Mouse (Mus musculus) MEL (cell line): ENCODE measurements at regions not wholly inside any gene's neighbourhood (a gene's known extent, or its start where the extent isn't known, plus 50 kb on each side); places are given as distances from the start of the nearest gene placed in this dataset.

Source experiments
- DNase-seq: peaks from one replicate; pipeline ENCODE4 v3.0.0; 2011; ENCODE audit warnings: low read depth, low spot score
- H3K27ac ChIP-seq: 2 replicates; pipeline ENCODE4 v1.5.1; 2012; ENCODE audit warnings: low read depth, mild to moderate bottlenecking, control low read depth, low read length, moderate library complexity; ENCODE audit not compliant: control insufficient read depth
- H3K27me3 ChIP-seq, 2 experiments: fragments of 150-350 bp in 1 of 2; sonication (generic) in 1 of 2; 2 replicates each; pipeline ENCODE4 v1.6.1; 2012; ENCODE audit warnings: low read length in 2 of 2, mild to moderate bottlenecking in 2 of 2, improper control_type of control experiment in 1 of 2, moderate library complexity in 1 of 2; ENCODE audit not compliant: insufficient read depth in 2 of 2, control insufficient read depth in 1 of 2
- H3K36me3 ChIP-seq, 2 experiments: 2 replicates each; pipeline ENCODE4 v1.6.1; 2012 to 2014; ENCODE audit warnings: low read length in 2 of 2, improper control_type of control experiment in 1 of 2, inconsistent platforms in 1 of 2, mild to moderate bottlenecking in 1 of 2; ENCODE audit not compliant: insufficient read depth in 2 of 2, control insufficient read depth in 1 of 2
- H3K4me1 ChIP-seq, 2 experiments: fragments of 150-350 bp in 1 of 2; sonication (generic) in 1 of 2; 2 replicates each; pipeline ENCODE4 v1.6.1; 2012; ENCODE audit warnings: low read length in 2 of 2, improper control_type of control experiment in 1 of 2, mild to moderate bottlenecking in 1 of 2; ENCODE audit not compliant: insufficient read depth in 2 of 2, control insufficient read depth in 1 of 2
- H3K4me3 ChIP-seq, 2 experiments: fragments of 150-350 bp in 1 of 2; sonication (generic) in 1 of 2; 2 replicates each; pipeline ENCODE4 v1.5.1; 2012; ENCODE audit warnings: low read depth in 2 of 2, low read length in 2 of 2, mild to moderate bottlenecking in 2 of 2, moderate library complexity in 2 of 2, control low read depth in 1 of 2, improper control_type of control experiment in 1 of 2; ENCODE audit not compliant: control insufficient read depth in 1 of 2, insufficient read depth in 1 of 2
- H3K79me2 ChIP-seq: 2 replicates; pipeline ENCODE4 v1.6.1; 2012; ENCODE audit warnings: mild to moderate bottlenecking, low read length, moderate library complexity; ENCODE audit not compliant: control insufficient read depth, poor library complexity, insufficient read depth
- H3K9ac ChIP-seq: 2 replicates; pipeline ENCODE4 v1.6.1; 2012; ENCODE audit warnings: low read depth, mild to moderate bottlenecking, control low read depth, low read length, moderate library complexity; ENCODE audit not compliant: control insufficient read depth, poor library complexity, severe bottlenecking
- H3K9me3 ChIP-seq: fragments of 150-350 bp; sonication (generic); replicated peaks from 2 replicates; pipeline ENCODE4 v1.6.1; 2012; ENCODE audit warnings: mild to moderate bottlenecking, low read length, improper control_type of control experiment, moderate library complexity; ENCODE audit not compliant: insufficient read depth
- BHLHE40 ChIP-seq: IDR thresholded peaks from 2 replicates; pipeline ENCODE4 v1.6.1; 2012; ENCODE audit warnings: low read depth, mild to moderate bottlenecking, inconsistent platforms, low read length, improper control_type of control experiment, borderline replicate concordance
- CHD2 ChIP-seq: IDR thresholded peaks from 2 replicates; pipeline ENCODE4 v1.6.1; 2011; ENCODE audit warnings: low read length, improper control_type of control experiment
- CTCF ChIP-seq, 3 experiments: IDR thresholded peaks in 2 of 3; conservative IDR thresholded peaks in 1 of 3; 2 replicates each; pipeline ENCODE4 v1.5.1; 2011 to 2012; ENCODE audit warnings: low read length in 3 of 3, low read depth in 2 of 3, mild to moderate bottlenecking in 2 of 3, improper control_type of control experiment in 1 of 3, inconsistent platforms in 1 of 3, mixed read lengths in 1 of 3, moderate library complexity in 1 of 3; ENCODE audit not compliant: control insufficient read depth in 1 of 3, insufficient read depth in 1 of 3, poor library complexity in 1 of 3, severe bottlenecking in 1 of 3
- E2F4 ChIP-seq: IDR thresholded peaks from 2 replicates; pipeline ENCODE4 v1.6.1; 2011; ENCODE audit warnings: low read depth, low read length, improper control_type of control experiment, borderline replicate concordance
- ELF1 ChIP-seq: IDR thresholded peaks from 2 replicates; pipeline ENCODE4 v1.6.1; 2014; ENCODE audit warnings: low read depth, mild to moderate bottlenecking, inconsistent platforms, low read length, improper control_type of control experiment, moderate library complexity
- EP300 ChIP-seq, 2 experiments: IDR thresholded peaks; 2 replicates each; pipeline ENCODE4 v1.6.1; 2011; ENCODE audit warnings: improper control_type of control experiment in 2 of 2, low read length in 2 of 2, low read depth in 1 of 2, mild to moderate bottlenecking in 1 of 2
- GABPA ChIP-seq: IDR thresholded peaks from 2 replicates; pipeline ENCODE4 v1.6.1; 2012; ENCODE audit warnings: low read depth, mild to moderate bottlenecking, inconsistent platforms, low read length, improper control_type of control experiment, moderate library complexity
- GATA1 ChIP-seq: IDR thresholded peaks from 2 replicates; pipeline ENCODE4 v1.6.1; 2011; ENCODE audit warnings: low read depth, low read length, improper control_type of control experiment
- HCFC1 ChIP-seq: IDR thresholded peaks from 2 replicates; pipeline ENCODE4 v1.6.1; 2012; ENCODE audit warnings: low read depth, mild to moderate bottlenecking, inconsistent platforms, low read length, improper control_type of control experiment, moderate library complexity
- JUND ChIP-seq: IDR thresholded peaks from 2 replicates; pipeline ENCODE4 v1.6.1; 2011; ENCODE audit warnings: low read depth, mild to moderate bottlenecking, improper control_type of control experiment, low read length
- KAT2A ChIP-seq: conservative IDR thresholded peaks from 2 replicates; pipeline ENCODE4 v1.6.1; 2012; ENCODE audit warnings: low read depth, low read length, improper control_type of control experiment, inconsistent platforms
- MAFK ChIP-seq: IDR thresholded peaks from 2 replicates; pipeline ENCODE4 v1.6.1; 2011; ENCODE audit warnings: low read depth, mild to moderate bottlenecking, low read length, improper control_type of control experiment, borderline replicate concordance
- MAX ChIP-seq: IDR thresholded peaks from 2 replicates; pipeline ENCODE4 v1.6.1; 2011; ENCODE audit warnings: low read length, improper control_type of control experiment
- MEF2A ChIP-seq: IDR thresholded peaks from 2 replicates; pipeline ENCODE4 v1.6.1; 2014; ENCODE audit warnings: low read depth, mild to moderate bottlenecking, inconsistent platforms, low read length, improper control_type of control experiment; ENCODE audit not compliant: poor library complexity, insufficient replicate concordance, severe bottlenecking; ENCODE audit errors: extremely low read depth
- MXI1 ChIP-seq: IDR thresholded peaks from 2 replicates; pipeline ENCODE4 v1.6.1; 2011; ENCODE audit warnings: mild to moderate bottlenecking, low read depth, low read length, improper control_type of control experiment
- MYB ChIP-seq: IDR thresholded peaks from 2 replicates; pipeline ENCODE4 v1.6.1; 2011; ENCODE audit warnings: mild to moderate bottlenecking, low read depth, low read length, improper control_type of control experiment
- MYC ChIP-seq: IDR thresholded peaks from 2 replicates; pipeline ENCODE4 v1.6.1; 2011; ENCODE audit warnings: low read depth, mild to moderate bottlenecking, low read length, improper control_type of control experiment, moderate library complexity
- NELFE ChIP-seq: IDR thresholded peaks from 2 replicates; pipeline ENCODE4 v1.6.1; 2011; ENCODE audit warnings: low read depth, low read length, improper control_type of control experiment
- POLR2AphosphoS2 ChIP-seq: IDR thresholded peaks from 2 replicates; pipeline ENCODE4 v1.6.1; 2011; ENCODE audit warnings: low read length, improper control_type of control experiment
- RAD21 ChIP-seq: IDR thresholded peaks from 2 replicates; pipeline ENCODE4 v1.6.1; 2011; ENCODE audit warnings: mild to moderate bottlenecking, low read depth, low read length, improper control_type of control experiment
- RCOR1 ChIP-seq: IDR thresholded peaks from 2 replicates; pipeline ENCODE4 v1.6.1; 2012; ENCODE audit warnings: low read depth, mild to moderate bottlenecking, inconsistent platforms, low read length, improper control_type of control experiment
- SIN3A ChIP-seq: IDR thresholded peaks from 2 replicates; pipeline ENCODE4 v1.6.1; 2012; ENCODE audit warnings: low read length, improper control_type of control experiment, inconsistent platforms
- SMC3 ChIP-seq: IDR thresholded peaks from 2 replicates; pipeline ENCODE4 v1.6.1; 2011; ENCODE audit warnings: low read depth, low read length, improper control_type of control experiment
- TAL1 ChIP-seq: IDR thresholded peaks from 2 replicates; pipeline ENCODE4 v1.6.1; 2012; ENCODE audit warnings: mild to moderate bottlenecking, inconsistent platforms, low read length, moderate library complexity, mixed read lengths
- TBP ChIP-seq: IDR thresholded peaks from 2 replicates; pipeline ENCODE4 v1.8.0; 2011; ENCODE audit warnings: low read depth, low read length, improper control_type of control experiment
- ZC3H11A ChIP-seq: IDR thresholded peaks from 2 replicates; pipeline ENCODE4 v1.6.1; 2012; ENCODE audit warnings: low read depth, mild to moderate bottlenecking, inconsistent platforms, low read length, improper control_type of control experiment
- ZKSCAN1 ChIP-seq: IDR thresholded peaks from 2 replicates; pipeline ENCODE4 v1.6.1; 2012; ENCODE audit warnings: low read depth, mild to moderate bottlenecking, inconsistent platforms, low read length, improper control_type of control experiment, moderate library complexity
- ZMIZ1 ChIP-seq: IDR thresholded peaks from 2 replicates; pipeline ENCODE4 v1.6.1; 2012; ENCODE audit warnings: low read depth, mild to moderate bottlenecking, inconsistent platforms, low read length, improper control_type of control experiment, moderate library complexity
- ZNF384 ChIP-seq: IDR thresholded peaks from 2 replicates; pipeline ENCODE4 v1.6.1; 2012; ENCODE audit warnings: low read depth, mild to moderate bottlenecking, inconsistent platforms, low read length, improper control_type of control experiment

- no peaks in the 10 kb centered on the region for H3K9me3 ChIP-seq
- DNase-seq, result peak; percentile 23
- H3K27ac ChIP-seq, result no peak overlapping the region
- H3K27me3 ChIP-seq, result no peaks in the 10 kb centered on the region
- H3K9ac ChIP-seq, result no peak overlapping the region
- no peaks in the 10 kb centered on the region for H3K79me2 ChIP-seq
- H3K36me3 ChIP-seq, result peaks cover 0 to 11% of the 10 kb centered on the region in 2 experiments; a peak in 2 of 4 replicates
- no peak overlapping the region for H3K4me3 ChIP-seq
- no peaks in the 10 kb centered on the region for H3K4me1 ChIP-seq
- TF ChIP-seq ELF1 (no peak), MYC (no peak), RCOR1 (peak; percentile 24; the same call in 1 of the 2 replicates), ZNF384 (no peak), SIN3A (no peak), MXI1 (no peak), E2F4 (no peak), TBP (no peak), ZKSCAN1 (no peak), EP300 (IDR thresholded peaks at IDR 0.05; ENCODE audit: low read depth in 1 of 2, low read length in 2 of 2) (0 out of 4 replicates have a peak, but pooled peaks have one; percentile 9 to 19), GATA1 (no peak), TAL1 (no peak), GABPA (no peak), KAT2A (no peak), SMC3 (no peak)
Measured at GRCm38 (mm10) chr17:82134843-82135242, 396.7 kb upstream of the Slc8a1 start.

- H3K27me3 ChIP-seq, result no peaks in the 10 kb centered on the region
- H3K4me1 ChIP-seq, result no peaks in the 10 kb centered on the region
- no peak overlapping the region for H3K4me3 ChIP-seq
- H3K36me3 ChIP-seq, result peaks cover 0 to 10% of the 10 kb centered on the region in 2 experiments; a peak in 2 of 4 replicates
- DNase-seq, result no peak
- no peaks in the 10 kb centered on the region for H3K9me3 ChIP-seq
- no peak overlapping the region for H3K9ac ChIP-seq
- H3K27ac ChIP-seq, result no peak overlapping the region
- no peaks in the 10 kb centered on the region for H3K79me2 ChIP-seq
- no peak for TF ChIP-seq ZC3H11A
- no peak for TF ChIP-seq KAT2A
- TF ChIP-seq ZMIZ1, result no peak
- TF ChIP-seq CHD2, result no peak
- TF ChIP-seq SIN3A, result no peak
- no peak for TF ChIP-seq MXI1
- TF ChIP-seq MYB, result no peak
- TF ChIP-seq NELFE, result no peak
- no peak for TF ChIP-seq MAX
- no peak for TF ChIP-seq CTCF (IDR thresholded peaks at IDR 0.05 in 2 of 3, conservative IDR thresholded peaks at IDR 0.05 in 1 of 3; ENCODE audit: control insufficient read depth in 1 of 3, insufficient read depth in 1 of 3, low read depth in 2 of 3, low read length in 3 of 3, poor library complexity in 1 of 3, severe bottlenecking in 1 of 3)
- TF ChIP-seq HCFC1, result no peak
- no peak for TF ChIP-seq TBP
- TF ChIP-seq POLR2AphosphoS2, result no peak
- no peak for TF ChIP-seq BHLHE40
- no peak for TF ChIP-seq RAD21
- no peak for TF ChIP-seq JUND
- TF ChIP-seq MEF2A, result no peak
- TF ChIP-seq MAFK, result no peak
- TF ChIP-seq EP300 (IDR thresholded peaks at IDR 0.05; ENCODE audit: low read depth in 1 of 2, low read length in 2 of 2), result no peak
Measured at GRCm38 (mm10) chr17:82132941-82133340, 394.8 kb upstream of the Slc8a1 start.
